Mouse (Mus musculus) thymus, postnatal 36 days (tissue): Measurements from ENCODE around the gene Otop2.

Experiments
- DNase-seq, 2 experiments: peaks; one replicate each; pipeline ENCODE4 v3.0.0; 2022; ENCODE audit warnings: mixed read lengths in 2 of 2

Gene Otop2

GRCm38 (mm10) chr11:115353375-115353774, 46.4 kb downstream of the Otop2 start:
- DNase-seq, result no peak

GRCm38 (mm10) chr11:115354183-115354582, 47.2 kb downstream of the Otop2 start:
- DNase-seq, result peak; percentile 56

GRCm38 (mm10) chr11:115358468-115358867, 51.5 kb downstream of the Otop2 start:
- peak; percentile 71 to 75 for DNase-seq

GRCm38 (mm10) chr11:115359293-115359692, 52.3 kb downstream of the Otop2 start:
- no peak for DNase-seq

GRCm38 (mm10) chr11:115359726-115360125, 52.8 kb downstream of the Otop2 start:
- DNase-seq, result peak; percentile 62 to 68

- DNase-seq, result no peak
Observed at GRCm38 (mm10) chr11:115364136-115364535, 57.2 kb downstream of the Otop2 start.

- DNase-seq, result no peak
Observed at GRCm38 (mm10) chr11:115366039-115366705, 59.2 kb downstream of the Otop2 start.

GRCm38 (mm10) chr11:115366706-115367394, 59.9 kb downstream of the Otop2 start:
- DNase-seq, result peak; percentile 35 to 53

GRCm38 (mm10) chr11:115367395-115367944, 60.5 kb downstream of the Otop2 start, which contains the start of gene Hid1:
TSS of gene Hid1 (minus strand) at chr11:115367756.
- peak; percentile 92 to 93 for DNase-seq

- no peak for DNase-seq
Observed at GRCm38 (mm10) chr11:115370368-115370767, 63.4 kb downstream of the Otop2 start.

- DNase-seq, result no peak
Observed at GRCm38 (mm10) chr11:115371354-115371753, 64.4 kb downstream of the Otop2 start.

GRCm38 (mm10) chr11:115372015-115372414, 65.1 kb downstream of the Otop2 start:
- DNase-seq, result no peak

GRCm38 (mm10) chr11:115372737-115373136, 65.8 kb downstream of the Otop2 start:
- DNase-seq, result no peak

- DNase-seq, result no peak
Observed at GRCm38 (mm10) chr11:115373805-115374694, 67.1 kb downstream of the Otop2 start.

GRCm38 (mm10) chr11:115374695-115375425, 67.9 kb downstream of the Otop2 start:
- no peak for DNase-seq

- no peak for DNase-seq
Observed at GRCm38 (mm10) chr11:115376722-115377121, 69.8 kb downstream of the Otop2 start.

GRCm38 (mm10) chr11:115377254-115377653, 70.3 kb downstream of the Otop2 start:
- no peak for DNase-seq

GRCm38 (mm10) chr11:115377854-115378253, 70.9 kb downstream of the Otop2 start:
- DNase-seq, result no peak

- DNase-seq, result no peak
Observed at GRCm38 (mm10) chr11:115381276-115381675, 74.3 kb downstream of the Otop2 start.
